Mouse (Mus musculus): ENCODE results near the gene Cel. TPM values are rescaled to one million over a fixed set of nuclear protein-coding genes. Genes with fewer than 3 reads are reported as not detected.

Gene Cel
- polyA plus RNA-seq, 1 experiment from 2014 or later = not detected

DNA sequence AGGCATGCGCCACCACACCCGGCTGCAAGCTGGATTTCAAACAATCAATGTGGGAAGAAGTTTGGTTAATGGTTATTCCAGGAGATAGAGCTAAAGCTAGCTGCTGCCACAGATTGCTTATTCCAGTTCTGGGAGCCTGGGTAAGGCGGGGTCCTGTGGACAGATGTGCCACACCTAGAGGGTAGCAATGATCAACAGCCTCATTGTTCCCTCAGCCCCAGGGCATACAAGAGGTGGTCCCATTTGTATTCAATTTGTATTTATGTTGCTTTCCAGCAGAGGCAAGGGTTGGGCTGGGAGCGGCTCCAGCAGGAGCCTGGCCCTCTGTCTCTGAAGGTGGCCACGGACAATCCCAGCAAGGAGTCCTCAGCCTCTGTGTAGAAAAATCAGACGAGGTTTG lies 56.9 kb downstream of the Cel start:
- no peak for ATAC-seq (ENCODE audit: borderline replicate concordance, extremely low read depth, low FRiP score, low TSS enrichment)
- Histone ChIP-seq H3K27me3 (0 out of 2 replicates have a peak, but pooled peaks cover 5% of the 10 kb centered on the region), H3K9me3 (no peaks in the 10 kb centered on the region), H3K4me1 (no peaks in the 10 kb centered on the region), H3K36me3 (no peaks in the 10 kb centered on the region), H3K4me3 (no peak overlapping the region), H3K4me2 (no peak overlapping the region), H3K9ac (no peak overlapping the region), H3K27ac (no peak overlapping the region)
- WGBS = 80% methylated on average over 6 of the region's 6 CpGs

GRCm38 (mm10) chr2:28505795-28506194 lies 57.4 kb downstream of the Cel start, which contains the start of gene Gm10134:
TSS of gene Gm10134 (plus strand) at chr2:28506095.
- H3K36me3 ChIP-seq = no peaks in the 10 kb centered on the region
- H3K27ac ChIP-seq = no peak within 1 kb of the TSS
- H3K4me1 ChIP-seq = no peaks in the 10 kb centered on the region
- H3K4me3 ChIP-seq = no peak within 1 kb of the TSS
- no peak for ATAC-seq (ENCODE audit: borderline replicate concordance, extremely low read depth, low FRiP score, low TSS enrichment)
- H3K27me3 ChIP-seq = 0 out of 2 replicates have a peak, but pooled peaks cover 5% of the 10 kb centered on the region
- H3K4me2 ChIP-seq = no peak within 1 kb of the TSS
- WGBS = 67% methylated on average over 3 of the region's 3 CpGs
- no peak within 1 kb of the TSS for H3K9ac ChIP-seq
- H3K9me3 ChIP-seq = no peaks in the 10 kb centered on the region

Small RNAs within 50 kb of the gene (microRNA-seq; reads per million reads assigned to microRNA genes)
- gene Gm22824 = not detected

Other genes starting within 250 kb of the Cel start
- gene Ppp1r26, start 116.6 kb downstream of the Cel start, polyA plus RNA-seq (2015; fragmentation: Nextera tagmentation; extraction: Ambion mirVana) = 5.2 and 6.0 TPM in 2 replicates
- gene 1700007K13Rik, start 97.1 kb downstream of the Cel start, polyA plus RNA-seq (2015; fragmentation: Nextera tagmentation; extraction: Ambion mirVana) = 1.7 and 1.9 TPM in 2 replicates
- gene Mrps2, start 95.3 kb downstream of the Cel start, polyA plus RNA-seq (2015; fragmentation: Nextera tagmentation; extraction: Ambion mirVana) = 53.0 and 53.7 TPM in 2 replicates
- gene Gbgt1, start 66.5 kb downstream of the Cel start, polyA plus RNA-seq (2015; fragmentation: Nextera tagmentation; extraction: Ambion mirVana) = 0.98 and 1.8 TPM in 2 replicates
- gene Gm10134, start 57.3 kb downstream of the Cel start, polyA plus RNA-seq (2015; fragmentation: Nextera tagmentation; extraction: Ambion mirVana) = 2.2 and 3.5 TPM in 2 replicates
- 30.9 and 31.7 TPM in 2 replicates for gene Ralgds, start 50.3 kb downstream of the Cel start, polyA plus RNA-seq (2015; fragmentation: Nextera tagmentation; extraction: Ambion mirVana)
- gene Gtf3c5, start 20.3 kb upstream of the Cel start, polyA plus RNA-seq (2015; fragmentation: Nextera tagmentation; extraction: Ambion mirVana) = 45.3 and 46.7 TPM in 2 replicates
- 0.49 and 1.0 TPM in 2 replicates for gene Gfi1b, start 58.6 kb upstream of the Cel start, polyA plus RNA-seq (2015; fragmentation: Nextera tagmentation; extraction: Ambion mirVana)
- gene Tsc1, start 77.8 kb upstream of the Cel start, polyA plus RNA-seq (2015; fragmentation: Nextera tagmentation; extraction: Ambion mirVana) = 17.8 and 20.6 TPM in 2 replicates
- 3.5 and 4.0 TPM in 2 replicates for gene Spaca9, start 136.3 kb upstream of the Cel start, polyA plus RNA-seq (2015; fragmentation: Nextera tagmentation; extraction: Ambion mirVana)
- gene Ak8, start 136.8 kb upstream of the Cel start, polyA plus RNA-seq (2015; fragmentation: Nextera tagmentation; extraction: Ambion mirVana) = 1.7 and 1.9 TPM in 2 replicates